Comparison of ENCODE assay signal across 17 mouse cellular contexts in the genomic region with DNA sequence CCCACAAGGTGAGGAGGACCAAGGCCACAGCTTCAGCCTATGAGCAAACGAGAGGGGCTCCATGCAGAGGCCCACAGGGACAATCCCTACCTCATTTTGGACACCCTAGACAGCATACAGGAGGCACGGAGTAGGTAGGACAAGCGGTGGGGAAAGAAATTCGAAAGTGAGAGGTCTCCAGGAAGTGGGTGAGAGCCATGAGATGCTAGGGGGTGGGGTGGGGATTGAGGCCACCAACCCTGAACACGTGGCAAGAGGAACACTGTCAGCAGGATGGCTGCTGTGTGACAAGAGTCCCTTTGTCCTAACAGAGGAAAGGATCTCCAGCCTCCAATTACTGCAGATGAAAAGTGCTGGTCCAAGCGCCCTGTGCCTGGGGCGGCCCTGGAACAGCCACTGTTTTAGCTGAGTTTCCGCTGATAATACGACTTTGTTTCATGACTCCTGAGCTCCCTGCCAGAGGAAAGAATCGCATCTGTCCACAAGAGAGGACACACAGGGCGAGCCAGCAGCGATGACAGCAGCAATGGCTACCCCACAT.
A peak's percentile ranks its signal among the peaks of the same experiment; 100 is the strongest.
DNase-seq lines count a peak whose midpoint lies in the region; ATAC-seq and TF ChIP-seq lines count a peak whose summit lies in the region.
"Had no signal": no experiment of that assay in that cellular context is flagged by ENCODE, and none has a peak within 500 bp of the region (broad histone marks: within the 10 kb centered on the region; RNA-seq: fewer than 3 reads in every experiment).

No protein-coding gene starts in this region.

- no peak overlapping the region for H3K4me3 ChIP-seq in hindbrain, embryonic 10.5 days
- no peak overlapping the region for H3K4me3 ChIP-seq in hindbrain, postnatal 0 days (ENCODE audit: low read length)
- H3K4me3 ChIP-seq in intestine, postnatal 0 days (ENCODE audit: low read depth, low read length): no peak overlapping the region
- no peak overlapping the region for H3K4me3 ChIP-seq in kidney, adult 2 months (ENCODE audit: insufficient read depth, low read depth, low read length)
- H3K4me3 ChIP-seq: embryonic facial prominence, embryonic 12.5 days; forebrain, embryonic 12.5 days; hindbrain, embryonic 15.5 days; neural tube, embryonic 15.5 days had no signal

- H3K4me1 ChIP-seq in hindbrain, embryonic 10.5 days (replicated peaks): peaks cover 54% of the 10 kb centered on the region
- H3K4me1 ChIP-seq in hindbrain, postnatal 0 days (ENCODE audit: insufficient read depth, low read length): 0 out of 2 replicates have a peak, but pooled peaks cover 3% of the 10 kb centered on the region
- H3K4me1 ChIP-seq in intestine, postnatal 0 days (replicated peaks; ENCODE audit: control insufficient read depth, insufficient read depth, low read length): peaks cover 29% of the 10 kb centered on the region; the same call in 1 of the 2 replicates
- no peaks in the 10 kb centered on the region for H3K4me1 ChIP-seq in kidney, adult 2 months (ENCODE audit: control insufficient read depth, insufficient read depth, low read length)

- 0 out of 2 replicates have a peak, but pooled peaks cover 10% of the 10 kb centered on the region for H3K36me3 ChIP-seq in hindbrain, embryonic 10.5 days
- H3K36me3 ChIP-seq in hindbrain, postnatal 0 days (ENCODE audit: insufficient read depth, low read length): no peaks in the 10 kb centered on the region
- peaks cover 14% of the 10 kb centered on the region; the same call in 1 of the 2 replicates for H3K36me3 ChIP-seq in intestine, postnatal 0 days (ENCODE audit: control insufficient read depth, insufficient read depth)
- H3K36me3 ChIP-seq in kidney, adult 2 months (ENCODE audit: control insufficient read depth, insufficient read depth, low read length): no peaks in the 10 kb centered on the region
- H3K36me3 ChIP-seq: hindbrain, embryonic 15.5 days had no signal

- peak; percentile 12 for DNase-seq in hindbrain, embryonic 10.5 days (ENCODE audit: low spot score)
- DNase-seq in hindbrain, postnatal 0 days (ENCODE audit: low spot score): no peak
- peak; percentile 59 for DNase-seq in CD4-positive, CD25-positive, alpha-beta regulatory T cell, adult 2 months (ENCODE audit: low read depth, low spot score)
- no peak for DNase-seq in adipocyte (ENCODE audit: low spot score)
- DNase-seq in kidney, adult 2 months: no peak
- no peak for DNase-seq in urinary bladder, postnatal 25 days (ENCODE audit: low spot score)
- DNase-seq: cerebellum, adult 18-20 months; gastrocnemius, postnatal 10 days; kidney, postnatal 4 days; left cerebral cortex, postnatal 4 days had no signal

- TF ChIP-seq CTCF in hindbrain, postnatal 0 days (IDR thresholded peaks at IDR 0.05; ENCODE audit: low read depth): no peak
- TF ChIP-seq CTCF in intestine, postnatal 0 days (IDR thresholded peaks at IDR 0.05; ENCODE audit: low read depth): no peak
- no peak for TF ChIP-seq CTCF in kidney, adult 2 months (conservative IDR thresholded peaks at IDR 0.05; ENCODE audit: insufficient read depth, insufficient read length, low read depth, low read length)

- H3K27me3 ChIP-seq in hindbrain, embryonic 10.5 days (ENCODE audit: insufficient read depth, poor library complexity, severe bottlenecking): no peaks in the 10 kb centered on the region
- no peaks in the 10 kb centered on the region for H3K27me3 ChIP-seq in hindbrain, postnatal 0 days (ENCODE audit: insufficient read depth, low read length)
- H3K27me3 ChIP-seq in intestine, postnatal 0 days (replicated peaks; ENCODE audit: control insufficient read depth, insufficient read depth, low read length): no peaks in the 10 kb centered on the region
- no peaks in the 10 kb centered on the region for H3K27me3 ChIP-seq in kidney, adult 2 months (replicated peaks; ENCODE audit: control insufficient read depth, insufficient read depth, low read length)
- H3K27me3 ChIP-seq: embryonic facial prominence, embryonic 12.5 days; forebrain, embryonic 12.5 days; hindbrain, embryonic 15.5 days; neural tube, embryonic 15.5 days had no signal

- H3K9me3 ChIP-seq in hindbrain, embryonic 10.5 days: no peaks in the 10 kb centered on the region
- no peaks in the 10 kb centered on the region for H3K9me3 ChIP-seq in hindbrain, postnatal 0 days (ENCODE audit: low read length)
- H3K9me3 ChIP-seq in intestine, postnatal 0 days (ENCODE audit: control insufficient read depth): no peaks in the 10 kb centered on the region
- H3K9me3 ChIP-seq: embryonic facial prominence, embryonic 12.5 days; forebrain, embryonic 12.5 days; hindbrain, embryonic 15.5 days; neural tube, embryonic 15.5 days had no signal

- no peak overlapping the region for H3K4me2 ChIP-seq in hindbrain, postnatal 0 days (ENCODE audit: low read depth, low read length)
- H3K4me2 ChIP-seq in intestine, postnatal 0 days (replicated peaks; ENCODE audit: low read depth): no peak overlapping the region
- H3K4me2 ChIP-seq: embryonic facial prominence, embryonic 12.5 days; forebrain, embryonic 12.5 days; hindbrain, embryonic 15.5 days; neural tube, embryonic 15.5 days had no signal

- peak overlapping the region; percentile 59 for H3K27ac ChIP-seq in hindbrain, embryonic 10.5 days
- no peak overlapping the region for H3K27ac ChIP-seq in hindbrain, postnatal 0 days
- peak overlapping the region; percentile 92 for H3K27ac ChIP-seq in intestine, postnatal 0 days (ENCODE audit: low read depth, low read length)
- no peak overlapping the region for H3K27ac ChIP-seq in kidney, adult 2 months (ENCODE audit: insufficient read depth, low read depth, low read length)
- H3K27ac ChIP-seq: embryonic facial prominence, embryonic 12.5 days; forebrain, embryonic 12.5 days; hindbrain, embryonic 15.5 days; neural tube, embryonic 15.5 days had no signal

- ATAC-seq in hindbrain, postnatal 0 days: no peak
- ATAC-seq in activated CD4-positive, CD25-positive, alpha-beta regulatory T cell, adult 4 months: peak; percentile 82
- peak; percentile 18 for ATAC-seq in intestine, postnatal 0 days
- ATAC-seq: midbrain, embryonic 16.5 days had no signal

- no peak overlapping the region for H3K9ac ChIP-seq in hindbrain, postnatal 0 days (replicated peaks; ENCODE audit: low read length)
- no peak overlapping the region for H3K9ac ChIP-seq in intestine, postnatal 0 days (ENCODE audit: low read depth, low read length)
- H3K9ac ChIP-seq: embryonic facial prominence, embryonic 12.5 days; forebrain, embryonic 12.5 days; hindbrain, embryonic 15.5 days; neural tube, embryonic 15.5 days had no signal

- 70% methylated on average over 12 of the region's 12 CpGs for WGBS in hindbrain, embryonic 10.5 days
- WGBS in hindbrain, postnatal 0 days: 65% methylated on average over 12 of the region's 12 CpGs
- 57% methylated on average over 12 of the region's 12 CpGs for WGBS in intestine, postnatal 0 days
- WGBS in kidney, adult 2 months: 84% methylated on average over 12 of the region's 12 CpGs

- TF ChIP-seq POLR2A in kidney, adult 2 months (IDR thresholded peaks at IDR 0.05; ENCODE audit: low read depth, low read length): no peak

Comparison
In these comparisons a context has a peak if more than half of its experiments do, and no peak if none do; other contexts are left out.
1. DNase-seq: peak in hindbrain, embryonic 10.5 days (single experiment) and CD4-positive, CD25-positive, alpha-beta regulatory T cell, adult 2 months (single experiment); none in hindbrain, postnatal 0 days (single experiment), adipocyte (single experiment), kidney, adult 2 months (single experiment) and urinary bladder, postnatal 25 days (single experiment).
2. H3K27ac ChIP-seq: peak in hindbrain, embryonic 10.5 days (single experiment) and intestine, postnatal 0 days (single experiment); none in hindbrain, postnatal 0 days (single experiment) and kidney, adult 2 months (single experiment).